Comparison of ENCODE assay signal across 8 mouse cellular contexts in genomic region chr6:124859725-124860124, GRCm38 (mm10). TPM values are rescaled to one million over a fixed set of nuclear protein-coding genes. Genes with fewer than 3 reads are reported as not detected.
DNase-seq lines count a peak whose midpoint lies in the region; ATAC-seq and TF ChIP-seq lines count a peak whose summit lies in the region.

No protein-coding gene starts in this region.

- TF ChIP-seq POLR2A in cortical plate, adult 2 months (IDR thresholded peaks at IDR 0.05; ENCODE audit: extremely low read depth, insufficient read depth, low read length): peak; percentile 45; the same call in 1 of the 2 replicates

- peaks cover 4% of the 10 kb centered on the region for H3K4me1 ChIP-seq in cortical plate, adult 2 months (ENCODE audit: control insufficient read depth, insufficient read depth, low read length)

- intact Hi-C loops in left cerebral cortex, postnatal 10 days (cut with DNase I): loop anchor here (2.0 to 10.0 kb wide), 2 partner anchors 57 to 225 kb away; no protein-coding TSS in a partner anchor

- H3K4me3 ChIP-seq in cortical plate, adult 2 months (ENCODE audit: insufficient read depth, low read length): peak overlapping the region; percentile 9; the same call in 1 of the 2 replicates

- peak; percentile 80 for TF ChIP-seq CTCF in cortical plate, adult 2 months (IDR thresholded peaks at IDR 0.05; ENCODE audit: extremely low read depth, insufficient read depth, low read length)

- peak; percentile 96 for DNase-seq in gastrocnemius, postnatal 10 days
- peak; percentile 89 for DNase-seq in induced T-regulatory cell, adult 2 months (ENCODE audit: low read depth)
- peak; percentile 79 to 91 for DNase-seq in left cerebral cortex, postnatal 10 days (ENCODE audit: extremely low spot score in 1 of 2, low spot score in 2 of 2)
- DNase-seq in mesoderm, embryonic 11.5 days (ENCODE audit: low read depth, low spot score): peak; percentile 86
- DNase-seq in right cerebral cortex, postnatal 25 days: peak; percentile 83
- DNase-seq in urinary bladder, postnatal 36 days (ENCODE audit: low spot score in 2 of 2): peak; percentile 83 to 85

- peak; percentile 44 for ATAC-seq in activated CD4-positive, CD25-positive, alpha-beta regulatory T cell, adult 4 months

- H3K27ac ChIP-seq in cortical plate, adult 2 months (ENCODE audit: insufficient read depth, low read length): peak overlapping the region; percentile 17; the same call in 1 of the 2 replicates

RNA-seq across cellular contexts. Expression of gene P3h3, which starts 2.2 kb away (rescaled TPM):
- polyA plus RNA-seq in activated CD4-positive, CD25-positive, alpha-beta regulatory T cell, adult 4 months (2017; shearing (Covaris generic)): not detected
- polyA plus RNA-seq in cortical plate, adult 2 months (2012; rRNA removed): 59.6 and 66.5 TPM in 2 replicates
- total RNA-seq in gastrocnemius, postnatal 10 days (2021): 10 to 100 TPM; 33.3 to 41.5 TPM
- total RNA-seq in left cerebral cortex, postnatal 10 days (2021): 10 to 100 TPM; 30.7 to 32.5 TPM

RNA-seq across cellular contexts. Expression of gene Gpr162, which starts 4.1 kb away (rescaled TPM):
- polyA plus RNA-seq in activated CD4-positive, CD25-positive, alpha-beta regulatory T cell, adult 4 months (2017; shearing (Covaris generic)): under 1 TPM in 1 of 2 experiments, not detected in 1; 0.21 TPM
- polyA plus RNA-seq in cortical plate, adult 2 months (2012; rRNA removed): 163 and 187 TPM in 2 replicates
- 1 to 10 TPM in 1 of 2 experiments, under 1 TPM in 1; 0.38 to 1.1 TPM for total RNA-seq in gastrocnemius, postnatal 10 days (2021)
- 100 to 1,000 TPM; 214 to 216 TPM for total RNA-seq in left cerebral cortex, postnatal 10 days (2021)

RNA-seq across cellular contexts. Expression of gene Gnb3, which starts 19.6 kb away (rescaled TPM):
- under 1 TPM in 1 of 2 experiments, not detected in 1; 0.19 TPM for polyA plus RNA-seq in activated CD4-positive, CD25-positive, alpha-beta regulatory T cell, adult 4 months (2017; shearing (Covaris generic))
- polyA plus RNA-seq in cortical plate, adult 2 months (2012; rRNA removed): 0.17 and 0.25 TPM in 2 replicates
- total RNA-seq in gastrocnemius, postnatal 10 days (2021): 1 to 10 TPM; 8.4 to 9.4 TPM
- under 1 TPM; 0.19 to 0.28 TPM for total RNA-seq in left cerebral cortex, postnatal 10 days (2021)

RNA-seq across cellular contexts. Expression of gene Cd4, which starts 28.3 kb away (rescaled TPM):
- polyA plus RNA-seq in activated CD4-positive, CD25-positive, alpha-beta regulatory T cell, adult 4 months (2017; shearing (Covaris generic)): 100 to 1,000 TPM; 240 to 401 TPM
- 1.1 and 4.7 TPM in 2 replicates for polyA plus RNA-seq in cortical plate, adult 2 months (2012; rRNA removed)
- 1 to 10 TPM in 1 of 2 experiments, under 1 TPM in 1; 0.61 to 2.1 TPM for total RNA-seq in gastrocnemius, postnatal 10 days (2021)
- 1 to 10 TPM; 1.2 to 3.7 TPM for total RNA-seq in left cerebral cortex, postnatal 10 days (2021)

RNA-seq across cellular contexts. Expression of gene Cdca3, which starts 30.4 kb away (rescaled TPM):
- 10 to 100 TPM; 43.4 to 57.7 TPM for polyA plus RNA-seq in activated CD4-positive, CD25-positive, alpha-beta regulatory T cell, adult 4 months (2017; shearing (Covaris generic))
- 2.3 and 2.4 TPM in 2 replicates for polyA plus RNA-seq in cortical plate, adult 2 months (2012; rRNA removed)
- 10 to 100 TPM; 13.5 to 14.3 TPM for total RNA-seq in gastrocnemius, postnatal 10 days (2021)
- 1 to 10 TPM; 2.8 to 4.4 TPM for total RNA-seq in left cerebral cortex, postnatal 10 days (2021)

Comparison
In these comparisons a context has a peak if more than half of its experiments do, and no peak if none do; other contexts are left out.
1. Peak in every context shown above with its lines: DNase-seq, ATAC-seq, H3K4me3 ChIP-seq and H3K27ac ChIP-seq.
2. RNA of gene Gpr162, which starts 4.1 kb away (total RNA-seq): 214 to 216 TPM in left cerebral cortex, postnatal 10 days; 0.38 to 1.1 TPM in gastrocnemius, postnatal 10 days; every median in the first group is over 100 times any median in the second.
3. RNA of gene Gnb3, which starts 19.6 kb away (total RNA-seq): 8.4 to 9.4 TPM in gastrocnemius, postnatal 10 days; 0.19 to 0.28 TPM in left cerebral cortex, postnatal 10 days; every median in the first group is over 4 times any median in the second.